Mouse (Mus musculus) liver, adult 2 months (tissue): ENCODE data around the gene Tmem238.

Experiments
- CTCF ChIP-seq: fragments of 200-500 bp; IDR thresholded peaks from 2 replicates; pipeline ENCODE4 v1.5.1; 2011; ENCODE audit warnings: low read depth, low read length, control low read depth
- POLR2A ChIP-seq: fragments of 200-500 bp; IDR thresholded peaks from 2 replicates; pipeline ENCODE4 v1.6.1; 2011; ENCODE audit warnings: low read length, control low read depth; ENCODE audit not compliant: insufficient read depth; ENCODE audit errors: extremely low read depth

- no peak for TF ChIP-seq POLR2A
- no peak for TF ChIP-seq CTCF
Observed at GRCm38 (mm10) chr7:4830476-4830875, 41.0 kb upstream of the Tmem238 start.
